Mouse (Mus musculus) brown adipose tissue, adult 24 weeks (tissue): Measurements from ENCODE around the gene Siah3. TPM values are rescaled to one million over a fixed set of nuclear protein-coding genes. Genes with fewer than 3 reads are reported as not detected.

Experiments
- H3K27ac ChIP-seq: fragments of 200-500 bp; replicated peaks from 2 replicates; pipeline ENCODE4 v1.5.1; 2012; ENCODE audit warnings: low read depth, mild to moderate bottlenecking, low read length
- H3K4me1 ChIP-seq: fragments of 200-500 bp; 2 replicates; pipeline ENCODE4 v1.6.1; 2012; ENCODE audit warnings: low read length, mixed read lengths; ENCODE audit not compliant: control insufficient read depth, insufficient read depth, insufficient read length
- H3K4me3 ChIP-seq: fragments of 200-500 bp; 2 replicates; pipeline ENCODE4 v1.5.1; 2012; ENCODE audit warnings: low read depth, mild to moderate bottlenecking, low read length, moderate library complexity; ENCODE audit not compliant: insufficient read depth
- polyA plus RNA-seq: library from polyadenylated mRNA; stranded (reverse); fragments of >200 nt; gene quantifications from 2 replicates; pipeline ENCODE4 v1.2.4, GENCODE M21; 2012; ENCODE audit not compliant: missing spikeins, insufficient read depth, insufficient read length

Gene Siah3
- polyA plus RNA-seq, 1 experiment, result not detected

GRCm38 (mm10) chr14:75525376-75526145 is 69.8 kb downstream of the Siah3 start:
- no peaks in the 10 kb centered on the region; the same call in 1 of the 2 replicates for H3K4me1 ChIP-seq
- H3K27ac ChIP-seq, result no peak overlapping the region
- H3K4me3 ChIP-seq, result no peak overlapping the region

DNA sequence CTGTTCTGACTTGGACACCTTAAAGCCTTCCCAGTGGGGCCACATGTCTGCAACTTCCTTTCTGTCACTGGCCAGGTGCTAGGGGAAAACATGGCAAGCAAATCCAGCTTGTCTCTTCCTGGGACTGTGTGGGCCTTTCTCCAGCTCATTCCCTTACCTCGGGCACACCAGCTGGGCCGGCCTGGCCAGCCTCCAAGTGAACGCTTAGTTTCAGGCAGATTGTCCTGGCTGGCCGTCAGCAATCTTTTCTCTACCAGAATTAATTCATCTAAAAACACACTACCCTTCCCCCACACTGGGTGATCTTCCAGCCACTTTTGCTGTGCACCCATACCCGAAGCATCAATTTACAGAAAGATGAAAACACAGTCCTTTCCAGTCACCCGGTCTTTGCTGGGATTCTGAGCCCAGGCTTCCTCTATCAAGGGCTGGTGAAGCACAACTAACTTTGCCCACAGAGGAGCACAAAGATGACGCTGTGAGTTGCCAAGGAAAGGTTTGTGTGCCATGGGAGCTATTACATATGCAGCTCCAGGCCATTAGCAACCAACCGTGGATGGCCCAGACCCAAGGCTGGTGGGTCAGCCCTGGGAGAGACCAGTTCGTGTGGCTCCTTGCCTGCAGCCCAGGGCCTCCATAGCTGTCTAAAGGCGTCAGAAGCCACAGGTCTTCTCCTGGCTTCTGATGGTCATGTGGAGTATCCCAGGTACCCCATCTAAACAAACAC is 71.8 kb downstream of the Siah3 start:
- H3K27ac ChIP-seq, result no peak overlapping the region
- no peaks in the 10 kb centered on the region; the same call in 1 of the 2 replicates for H3K4me1 ChIP-seq
- H3K4me3 ChIP-seq, result no peak overlapping the region

DNA sequence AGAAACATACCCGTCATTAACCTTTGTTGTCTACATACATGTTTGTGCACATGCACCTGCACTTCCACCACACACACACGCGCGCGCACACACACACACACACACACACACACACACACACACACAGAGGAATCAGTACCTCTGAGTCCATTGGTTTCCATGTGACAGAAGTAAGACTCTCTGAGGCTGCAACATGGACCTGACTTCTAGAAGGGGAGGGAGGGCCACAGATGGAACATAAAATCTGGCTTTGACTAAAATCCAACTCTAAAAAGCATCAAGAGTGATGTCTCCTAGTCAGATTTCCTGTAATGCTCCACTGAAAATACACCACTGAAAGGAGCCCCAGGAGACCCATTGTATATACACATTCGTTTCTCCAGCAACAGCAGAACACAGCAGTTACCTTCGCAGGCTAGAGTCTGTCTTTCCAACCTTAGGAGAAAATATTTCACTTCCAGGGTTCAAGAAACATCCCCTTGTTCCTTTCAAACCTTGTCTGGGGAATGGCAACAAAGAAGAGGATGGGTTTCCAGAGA is 75.1 kb downstream of the Siah3 start:
- Histone ChIP-seq H3K4me3 (no peak overlapping the region), H3K27ac (no peak overlapping the region)

GRCm38 (mm10) chr14:75539205-75539604 is 83.4 kb downstream of the Siah3 start:
- Histone ChIP-seq H3K4me3 (no peak overlapping the region), H3K27ac (no peak overlapping the region), H3K4me1 (no peaks in the 10 kb centered on the region)

More for the DNA sequence above, 75.1 kb downstream of the Siah3 start:
- no peaks in the 10 kb centered on the region; the same call in 1 of the 2 replicates for H3K4me1 ChIP-seq

GRCm38 (mm10) chr14:75540216-75540995 is 84.6 kb downstream of the Siah3 start:
- H3K4me1 ChIP-seq, result no peaks in the 10 kb centered on the region
- no peak overlapping the region for H3K27ac ChIP-seq
- H3K4me3 ChIP-seq, result no peak overlapping the region

GRCm38 (mm10) chr14:75540996-75541350 is 85.2 kb downstream of the Siah3 start:
- H3K4me3 ChIP-seq, result no peak overlapping the region
- no peak overlapping the region for H3K27ac ChIP-seq

GRCm38 (mm10) chr14:75541731-75542130 is 85.9 kb downstream of the Siah3 start:
- H3K4me1 ChIP-seq, result no peaks in the 10 kb centered on the region
- H3K4me3 ChIP-seq, result no peak overlapping the region
- H3K27ac ChIP-seq, result no peak overlapping the region

More at GRCm38 (mm10) chr14:75540996-75541350, 85.2 kb downstream of the Siah3 start:
- H3K4me1 ChIP-seq, result no peaks in the 10 kb centered on the region

DNA sequence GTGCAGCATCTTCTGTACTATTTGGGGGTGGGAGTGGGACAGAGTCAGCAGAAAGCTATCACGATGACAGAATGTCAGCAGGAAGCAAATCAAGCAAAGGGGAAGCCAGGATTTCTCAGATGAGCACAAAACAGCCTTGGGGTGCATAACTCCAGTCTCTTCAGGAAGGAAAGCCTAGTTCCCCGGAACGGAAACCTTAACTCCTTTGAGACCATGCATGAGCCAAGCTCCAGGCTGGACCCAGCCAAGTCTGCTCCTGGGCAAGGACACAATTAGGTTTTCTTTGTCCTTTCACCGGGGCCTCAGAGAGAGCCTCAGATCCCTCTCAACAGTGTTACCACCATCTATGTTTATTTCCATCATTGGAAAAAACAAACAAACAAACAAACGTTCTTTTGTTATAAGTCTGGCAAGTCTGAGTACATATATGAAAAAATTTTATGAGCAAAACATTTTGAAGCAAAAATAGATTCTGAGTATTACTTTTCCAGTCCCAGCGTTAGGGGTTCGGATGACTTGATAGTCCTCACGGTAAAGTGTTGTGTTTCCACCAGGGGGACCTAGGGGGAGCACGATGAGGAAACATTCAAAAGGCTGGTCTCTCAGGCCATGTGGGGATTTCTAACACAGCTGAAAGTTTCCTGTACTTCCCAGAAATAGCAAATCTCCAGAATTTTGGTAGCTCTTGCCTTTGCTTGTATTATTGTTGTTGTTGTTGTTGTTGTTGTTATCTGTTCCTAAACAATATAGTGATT is 106.0 kb downstream of the Siah3 start:
- peaks cover 3% of the 10 kb centered on the region for H3K4me1 ChIP-seq
- H3K27ac ChIP-seq, result no peak overlapping the region
- H3K4me3 ChIP-seq, result no peak overlapping the region

DNA sequence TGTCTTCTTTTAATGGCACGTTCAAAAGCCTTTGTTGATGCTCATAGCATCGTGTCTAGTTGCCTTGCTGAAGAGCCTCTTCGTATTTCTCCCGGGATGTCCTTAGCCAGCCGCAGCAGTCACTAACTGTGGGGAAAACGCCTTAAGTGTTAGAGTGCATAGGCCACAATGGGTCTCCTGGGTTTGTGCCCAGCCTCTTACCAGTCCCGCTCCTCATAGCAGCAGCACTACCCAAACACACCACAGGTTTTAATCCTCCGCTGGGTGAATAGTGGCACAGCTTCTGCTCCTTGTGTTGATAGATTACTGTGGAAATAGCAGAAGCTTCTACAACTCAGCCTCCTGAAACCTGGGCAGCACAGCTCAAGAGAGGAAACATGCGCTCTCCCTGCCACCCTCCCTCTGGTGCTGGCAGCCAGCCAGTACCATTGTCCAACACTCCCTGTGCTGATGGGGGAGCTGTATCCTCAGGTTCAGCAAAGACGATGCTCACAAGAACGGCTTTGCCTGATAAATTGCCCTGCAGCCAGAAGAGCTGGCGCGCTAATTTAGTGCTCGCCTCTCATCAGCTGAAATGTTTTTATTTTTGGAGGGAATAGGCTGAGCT is 109.9 kb downstream of the Siah3 start:
- no peak overlapping the region for H3K27ac ChIP-seq
- H3K4me1 ChIP-seq, result peaks cover 3% of the 10 kb centered on the region
- no peak overlapping the region for H3K4me3 ChIP-seq

- H3K4me3 ChIP-seq, result no peak overlapping the region
- H3K4me1 ChIP-seq, result peaks cover 2% of the 10 kb centered on the region
- no peak overlapping the region for H3K27ac ChIP-seq
Observed at GRCm38 (mm10) chr14:75566303-75566702, 110.5 kb downstream of the Siah3 start.

DNA sequence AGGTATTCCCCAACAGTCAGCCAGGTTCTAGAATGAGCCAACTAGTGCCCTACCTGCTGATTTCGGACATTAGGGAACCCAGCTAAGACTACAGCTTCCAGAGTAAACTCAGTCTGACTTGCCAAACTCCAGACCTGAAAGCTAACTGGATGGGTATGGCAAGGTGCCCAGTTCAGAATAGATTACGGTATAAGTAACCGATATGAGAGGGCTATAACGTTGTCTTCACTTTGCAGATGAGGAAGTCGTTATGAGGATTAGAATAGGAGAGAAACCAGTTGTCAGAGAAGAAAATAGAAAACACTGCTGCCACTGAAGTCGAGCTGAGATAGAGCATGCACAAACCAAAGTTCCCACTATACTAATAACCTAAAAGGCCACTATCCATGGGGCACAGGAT is 123.2 kb downstream of the Siah3 start:
- no peak overlapping the region for H3K4me3 ChIP-seq
- H3K4me1 ChIP-seq, result no peaks in the 10 kb centered on the region
- no peak overlapping the region for H3K27ac ChIP-seq
